Mouse (Mus musculus) MEL (cell line): ENCODE measurements at regions not wholly inside any gene's neighbourhood (a gene's known extent, or its start where the extent isn't known, plus 50 kb on each side); places are given as distances from the start of the nearest gene placed in this dataset.

Source experiments
- DNase-seq: peaks from one replicate; pipeline ENCODE4 v3.0.0; 2011; ENCODE audit warnings: low read depth, low spot score
- H3K27ac ChIP-seq: 2 replicates; pipeline ENCODE4 v1.5.1; 2012; ENCODE audit warnings: low read depth, mild to moderate bottlenecking, control low read depth, low read length, moderate library complexity; ENCODE audit not compliant: control insufficient read depth
- H3K27me3 ChIP-seq, 2 experiments: fragments of 150-350 bp in 1 of 2; sonication (generic) in 1 of 2; 2 replicates each; pipeline ENCODE4 v1.6.1; 2012; ENCODE audit warnings: low read length in 2 of 2, mild to moderate bottlenecking in 2 of 2, improper control_type of control experiment in 1 of 2, moderate library complexity in 1 of 2; ENCODE audit not compliant: insufficient read depth in 2 of 2, control insufficient read depth in 1 of 2
- H3K36me3 ChIP-seq, 2 experiments: 2 replicates each; pipeline ENCODE4 v1.6.1; 2012 to 2014; ENCODE audit warnings: low read length in 2 of 2, improper control_type of control experiment in 1 of 2, inconsistent platforms in 1 of 2, mild to moderate bottlenecking in 1 of 2; ENCODE audit not compliant: insufficient read depth in 2 of 2, control insufficient read depth in 1 of 2
- H3K4me1 ChIP-seq, 2 experiments: fragments of 150-350 bp in 1 of 2; sonication (generic) in 1 of 2; 2 replicates each; pipeline ENCODE4 v1.6.1; 2012; ENCODE audit warnings: low read length in 2 of 2, improper control_type of control experiment in 1 of 2, mild to moderate bottlenecking in 1 of 2; ENCODE audit not compliant: insufficient read depth in 2 of 2, control insufficient read depth in 1 of 2
- H3K4me3 ChIP-seq, 2 experiments: fragments of 150-350 bp in 1 of 2; sonication (generic) in 1 of 2; 2 replicates each; pipeline ENCODE4 v1.5.1; 2012; ENCODE audit warnings: low read depth in 2 of 2, low read length in 2 of 2, mild to moderate bottlenecking in 2 of 2, moderate library complexity in 2 of 2, control low read depth in 1 of 2, improper control_type of control experiment in 1 of 2; ENCODE audit not compliant: control insufficient read depth in 1 of 2, insufficient read depth in 1 of 2
- H3K79me2 ChIP-seq: 2 replicates; pipeline ENCODE4 v1.6.1; 2012; ENCODE audit warnings: mild to moderate bottlenecking, low read length, moderate library complexity; ENCODE audit not compliant: control insufficient read depth, poor library complexity, insufficient read depth
- H3K9ac ChIP-seq: 2 replicates; pipeline ENCODE4 v1.6.1; 2012; ENCODE audit warnings: low read depth, mild to moderate bottlenecking, control low read depth, low read length, moderate library complexity; ENCODE audit not compliant: control insufficient read depth, poor library complexity, severe bottlenecking
- H3K9me3 ChIP-seq: fragments of 150-350 bp; sonication (generic); replicated peaks from 2 replicates; pipeline ENCODE4 v1.6.1; 2012; ENCODE audit warnings: mild to moderate bottlenecking, low read length, improper control_type of control experiment, moderate library complexity; ENCODE audit not compliant: insufficient read depth
- CHD2 ChIP-seq: IDR thresholded peaks from 2 replicates; pipeline ENCODE4 v1.6.1; 2011; ENCODE audit warnings: low read length, improper control_type of control experiment
- CTCF ChIP-seq, 3 experiments: IDR thresholded peaks in 2 of 3; conservative IDR thresholded peaks in 1 of 3; 2 replicates each; pipeline ENCODE4 v1.5.1; 2011 to 2012; ENCODE audit warnings: low read length in 3 of 3, low read depth in 2 of 3, mild to moderate bottlenecking in 2 of 3, improper control_type of control experiment in 1 of 3, inconsistent platforms in 1 of 3, mixed read lengths in 1 of 3, moderate library complexity in 1 of 3; ENCODE audit not compliant: control insufficient read depth in 1 of 3, insufficient read depth in 1 of 3, poor library complexity in 1 of 3, severe bottlenecking in 1 of 3
- E2F4 ChIP-seq: IDR thresholded peaks from 2 replicates; pipeline ENCODE4 v1.6.1; 2011; ENCODE audit warnings: low read depth, low read length, improper control_type of control experiment, borderline replicate concordance
- ELF1 ChIP-seq: IDR thresholded peaks from 2 replicates; pipeline ENCODE4 v1.6.1; 2014; ENCODE audit warnings: low read depth, mild to moderate bottlenecking, inconsistent platforms, low read length, improper control_type of control experiment, moderate library complexity
- ETS1 ChIP-seq: IDR thresholded peaks from 2 replicates; pipeline ENCODE4 v1.6.1; 2012; ENCODE audit warnings: low read depth, mild to moderate bottlenecking, inconsistent platforms, low read length, improper control_type of control experiment, moderate library complexity
- GABPA ChIP-seq: IDR thresholded peaks from 2 replicates; pipeline ENCODE4 v1.6.1; 2012; ENCODE audit warnings: low read depth, mild to moderate bottlenecking, inconsistent platforms, low read length, improper control_type of control experiment, moderate library complexity
- GATA1 ChIP-seq: IDR thresholded peaks from 2 replicates; pipeline ENCODE4 v1.6.1; 2011; ENCODE audit warnings: low read depth, low read length, improper control_type of control experiment
- MYC ChIP-seq: IDR thresholded peaks from 2 replicates; pipeline ENCODE4 v1.6.1; 2011; ENCODE audit warnings: low read depth, mild to moderate bottlenecking, low read length, improper control_type of control experiment, moderate library complexity
- NELFE ChIP-seq: IDR thresholded peaks from 2 replicates; pipeline ENCODE4 v1.6.1; 2011; ENCODE audit warnings: low read depth, low read length, improper control_type of control experiment
- POLR2AphosphoS2 ChIP-seq: IDR thresholded peaks from 2 replicates; pipeline ENCODE4 v1.6.1; 2011; ENCODE audit warnings: low read length, improper control_type of control experiment
- RCOR1 ChIP-seq: IDR thresholded peaks from 2 replicates; pipeline ENCODE4 v1.6.1; 2012; ENCODE audit warnings: low read depth, mild to moderate bottlenecking, inconsistent platforms, low read length, improper control_type of control experiment
- TAL1 ChIP-seq: IDR thresholded peaks from 2 replicates; pipeline ENCODE4 v1.6.1; 2012; ENCODE audit warnings: mild to moderate bottlenecking, inconsistent platforms, low read length, moderate library complexity, mixed read lengths
- TCF12 ChIP-seq: IDR thresholded peaks from 2 replicates; pipeline ENCODE4 v1.6.1; 2014; ENCODE audit warnings: low read depth, mild to moderate bottlenecking, inconsistent platforms, low read length, improper control_type of control experiment, moderate library complexity
- USF2 ChIP-seq, 2 experiments: IDR thresholded peaks; 2 replicates each; pipeline ENCODE4 v1.6.1; 2011 to 2012; ENCODE audit warnings: improper control_type of control experiment in 2 of 2, low read length in 2 of 2, borderline replicate concordance in 1 of 2, inconsistent platforms in 1 of 2, low read depth in 1 of 2, mild to moderate bottlenecking in 1 of 2; ENCODE audit not compliant: insufficient read depth in 1 of 2
- ZKSCAN1 ChIP-seq: IDR thresholded peaks from 2 replicates; pipeline ENCODE4 v1.6.1; 2012; ENCODE audit warnings: low read depth, mild to moderate bottlenecking, inconsistent platforms, low read length, improper control_type of control experiment, moderate library complexity
- ZMIZ1 ChIP-seq: IDR thresholded peaks from 2 replicates; pipeline ENCODE4 v1.6.1; 2012; ENCODE audit warnings: low read depth, mild to moderate bottlenecking, inconsistent platforms, low read length, improper control_type of control experiment, moderate library complexity

DNA sequence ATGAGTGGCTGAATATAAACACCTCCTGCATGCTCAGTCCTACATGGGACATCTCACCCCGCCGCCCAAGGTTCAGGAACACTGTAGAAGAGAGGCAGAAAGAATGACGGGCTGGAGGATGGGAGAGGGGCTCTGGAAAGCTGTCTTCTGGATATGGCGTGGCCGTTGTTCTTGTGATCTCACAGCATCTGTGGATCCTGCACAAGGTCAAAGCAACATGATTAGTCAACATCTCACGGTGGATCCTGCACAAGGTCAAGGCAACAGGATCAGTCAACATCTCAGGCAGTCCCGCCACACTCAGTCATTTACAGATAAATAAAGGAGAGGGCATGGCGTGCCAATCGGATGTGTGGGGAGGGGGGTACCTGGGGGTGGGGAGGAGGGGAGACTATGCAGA is 184.7 kb upstream of the Sulf2 start:
- no peaks in the 10 kb centered on the region for H3K36me3 ChIP-seq
- TF ChIP-seq E2F4: no peak
- no peak for TF ChIP-seq ELF1
- no peak for TF ChIP-seq CHD2
- TF ChIP-seq ZMIZ1: no peak
- no peak for TF ChIP-seq RCOR1
- TF ChIP-seq ZKSCAN1: no peak
- no peak for TF ChIP-seq MYC
- no peak for TF ChIP-seq POLR2AphosphoS2
- no peak for TF ChIP-seq USF2 (IDR thresholded peaks at IDR 0.05; ENCODE audit: borderline replicate concordance in 1 of 2, insufficient read depth in 1 of 2, low read depth in 1 of 2, low read length in 2 of 2)
- no peak for TF ChIP-seq TCF12
- TF ChIP-seq TAL1: no peak
- TF ChIP-seq GABPA: no peak
- TF ChIP-seq NELFE: no peak
- TF ChIP-seq GATA1: no peak
- TF ChIP-seq, all 39 proteins: peak for 0
- Histone ChIP-seq H3K27me3 (no peaks in the 10 kb centered on the region), H3K27ac (no peak overlapping the region), H3K9me3 (no peaks in the 10 kb centered on the region), H3K4me1 (no peaks in the 10 kb centered on the region), H3K4me3 (no peak overlapping the region), H3K79me2 (no peaks in the 10 kb centered on the region), H3K9ac (no peak overlapping the region)
- DNase-seq: no peak

DNA sequence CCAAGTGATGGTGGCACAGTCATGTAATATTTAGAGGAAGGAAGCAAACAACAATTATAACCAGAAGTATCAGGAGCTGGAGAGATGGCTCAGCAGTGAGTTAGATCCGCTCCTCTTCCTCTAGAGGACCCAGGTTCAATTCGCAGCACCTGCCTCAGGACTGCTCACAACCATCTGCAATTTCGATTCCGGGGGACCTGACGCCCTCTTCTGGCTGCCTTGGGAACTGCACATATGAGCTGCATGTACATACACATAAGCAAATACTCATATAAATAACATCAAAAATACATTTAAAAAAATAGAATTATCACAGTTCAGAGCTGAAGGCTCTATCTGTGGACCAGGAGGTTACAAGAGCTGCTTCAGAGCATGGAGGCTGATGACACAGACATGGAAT is 184.0 kb upstream of the Sulf2 start:
- Histone ChIP-seq H3K9ac (no peak overlapping the region), H3K4me3 (no peak overlapping the region), H3K79me2 (no peaks in the 10 kb centered on the region), H3K4me1 (no peaks in the 10 kb centered on the region), H3K27me3 (no peaks in the 10 kb centered on the region), H3K9me3 (no peaks in the 10 kb centered on the region), H3K27ac (no peak overlapping the region), H3K36me3 (no peaks in the 10 kb centered on the region)
- no peak for TF ChIP-seq ETS1
- peak; percentile 5 to 22 (median 18); a peak in 3 of 6 replicates for TF ChIP-seq CTCF (IDR thresholded peaks at IDR 0.05 in 2 of 3, conservative IDR thresholded peaks at IDR 0.05 in 1 of 3; ENCODE audit: control insufficient read depth in 1 of 3, insufficient read depth in 1 of 3, low read depth in 2 of 3, low read length in 3 of 3, poor library complexity in 1 of 3, severe bottlenecking in 1 of 3)
- DNase-seq: no peak
